Mouse (Mus musculus) lung, postnatal 0 days (tissue): Measurements from ENCODE around the gene Mmaa.

Experiments used
- CTCF ChIP-seq: IDR thresholded peaks from 2 replicates; pipeline ENCODE4 v1.5.1; 2016; ENCODE audit warnings: antibody characterized with exemption, mild to moderate bottlenecking
- EP300 ChIP-seq: IDR thresholded peaks from 2 replicates; pipeline ENCODE4 v1.6.1; 2016; ENCODE audit warnings: antibody characterized with exemption, mild to moderate bottlenecking, control low read depth

DNA sequence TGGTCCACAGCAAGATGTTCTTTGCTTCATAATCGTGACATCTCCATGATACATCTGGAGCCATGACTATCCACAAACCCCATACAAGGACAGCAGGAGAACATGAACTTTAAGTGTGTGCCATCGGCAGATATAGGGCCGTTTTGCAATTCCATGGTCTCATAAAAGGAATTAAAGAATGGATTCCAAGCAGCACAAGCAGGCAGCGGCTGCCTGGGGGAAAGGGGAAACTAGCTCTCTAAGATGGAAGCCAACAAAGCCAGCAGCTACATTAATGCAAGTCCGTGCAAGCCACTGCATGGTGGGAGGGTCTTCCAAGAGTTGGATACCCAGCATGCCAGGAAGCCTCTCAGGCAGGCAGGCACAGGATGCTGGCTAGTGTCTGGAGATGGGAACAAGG, 30.2 kb upstream of the Mmaa start:
- no peak for TF ChIP-seq CTCF
- no peak for TF ChIP-seq EP300
